Mouse (Mus musculus) testis, adult 2 months (tissue): ENCODE measurements around the gene Kcnt1. TPM values are rescaled to one million over a fixed set of nuclear protein-coding genes. Genes with fewer than 3 reads are reported as not detected.

ENCODE experiments used
- H3K27ac ChIP-seq: fragments of 200-500 bp; 2 replicates; pipeline ENCODE4 v1.5.1; 2012; ENCODE audit warnings: low read depth, low read length; ENCODE audit not compliant: control insufficient read depth, insufficient read depth
- H3K27me3 ChIP-seq: fragments of 200-500 bp; 2 replicates; pipeline ENCODE4 v1.6.1; 2012; ENCODE audit warnings: mild to moderate bottlenecking, low read length, moderate library complexity; ENCODE audit not compliant: control insufficient read depth, insufficient read depth
- H3K36me3 ChIP-seq: fragments of 200-500 bp; 2 replicates; pipeline ENCODE4 v1.6.1; 2012; ENCODE audit warnings: mild to moderate bottlenecking, low read length; ENCODE audit not compliant: control insufficient read depth, insufficient read depth
- H3K4me1 ChIP-seq: fragments of 200-500 bp; 2 replicates; pipeline ENCODE4 v1.6.1; 2012; ENCODE audit warnings: low read length; ENCODE audit not compliant: control insufficient read depth, insufficient read depth
- H3K4me3 ChIP-seq: fragments of 200-500 bp; 2 replicates; pipeline ENCODE4 v1.5.1; 2012; ENCODE audit warnings: low read depth, mild to moderate bottlenecking, low read length, moderate library complexity, mixed read lengths; ENCODE audit not compliant: control insufficient read depth
- CTCF ChIP-seq: fragments of 200-500 bp; IDR thresholded peaks from 2 replicates; pipeline ENCODE4 v1.5.1; 2012; ENCODE audit warnings: low read depth, mild to moderate bottlenecking, inconsistent platforms, low read length, moderate library complexity; ENCODE audit not compliant: control insufficient read depth, insufficient read depth, insufficient replicate concordance
- POLR2A ChIP-seq: fragments of 200-500 bp; IDR thresholded peaks from 2 replicates; pipeline ENCODE4 v1.6.1; 2012; ENCODE audit warnings: low read depth, mild to moderate bottlenecking, inconsistent platforms, low read length, moderate library complexity; ENCODE audit not compliant: control insufficient read depth
- polyA plus RNA-seq: library from polyadenylated mRNA; depleted of rRNA; stranded (reverse); fragments of >200 nt; gene quantifications from 2 replicates; pipeline ENCODE4 v1.2.3, GENCODE M21; 2012

The Kcnt1 gene
- polyA plus RNA-seq, 1 experiment = 7.8 TPM

DNA sequence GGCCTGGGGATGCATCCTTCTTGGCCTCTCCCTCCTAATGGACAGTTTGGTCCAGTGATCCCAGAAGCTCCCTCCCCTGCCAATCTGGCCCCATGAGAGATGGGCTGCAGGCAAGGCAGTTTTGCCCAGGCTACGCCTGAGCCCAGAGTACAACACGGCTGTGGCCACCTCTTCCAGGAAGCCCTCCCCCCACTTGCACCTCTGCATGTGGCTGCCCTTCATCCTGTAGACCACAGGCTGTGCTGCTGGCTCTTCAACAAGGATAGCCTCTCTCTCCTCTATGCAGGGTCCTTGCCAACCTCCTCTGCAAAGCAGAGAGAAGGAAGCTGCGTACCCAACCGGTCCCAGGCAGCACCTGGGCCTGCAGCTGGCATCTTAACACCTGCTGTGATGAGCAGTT lies 15.5 kb downstream of the Kcnt1 start:
- Histone ChIP-seq H3K4me1 (peaks cover 10% of the 10 kb centered on the region), H3K36me3 (no peaks in the 10 kb centered on the region), H3K4me3 (no peak overlapping the region), H3K27ac (no peak overlapping the region), H3K27me3 (no peaks in the 10 kb centered on the region)
- no peak for TF ChIP-seq POLR2A
- TF ChIP-seq CTCF = no peak

DNA sequence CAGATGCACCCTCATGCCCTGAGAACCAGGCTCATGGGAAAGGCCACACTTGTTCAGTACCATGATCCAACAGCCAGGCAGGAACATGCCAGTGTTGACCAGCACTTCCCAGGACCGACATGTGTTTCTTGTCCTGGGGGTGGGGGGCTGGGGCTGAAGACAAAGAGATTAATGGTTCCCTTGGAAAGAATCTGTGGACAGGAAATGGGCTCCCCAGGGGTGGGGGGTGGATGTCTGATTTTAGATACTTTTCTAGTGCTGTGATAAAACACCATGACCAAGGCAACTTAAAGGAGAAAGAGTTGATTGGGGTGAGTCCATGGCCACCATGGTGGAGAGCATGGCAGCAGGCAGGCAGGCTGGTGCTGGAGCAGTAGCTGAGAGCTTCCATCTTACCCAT lies 18.7 kb downstream of the Kcnt1 start:
- H3K27ac ChIP-seq = no peak overlapping the region
- H3K27me3 ChIP-seq = no peaks in the 10 kb centered on the region
- TF ChIP-seq CTCF (no peak), POLR2A (no peak)
- H3K36me3 ChIP-seq = no peaks in the 10 kb centered on the region
- no peak overlapping the region for H3K4me3 ChIP-seq
- peaks cover 11% of the 10 kb centered on the region for H3K4me1 ChIP-seq

DNA sequence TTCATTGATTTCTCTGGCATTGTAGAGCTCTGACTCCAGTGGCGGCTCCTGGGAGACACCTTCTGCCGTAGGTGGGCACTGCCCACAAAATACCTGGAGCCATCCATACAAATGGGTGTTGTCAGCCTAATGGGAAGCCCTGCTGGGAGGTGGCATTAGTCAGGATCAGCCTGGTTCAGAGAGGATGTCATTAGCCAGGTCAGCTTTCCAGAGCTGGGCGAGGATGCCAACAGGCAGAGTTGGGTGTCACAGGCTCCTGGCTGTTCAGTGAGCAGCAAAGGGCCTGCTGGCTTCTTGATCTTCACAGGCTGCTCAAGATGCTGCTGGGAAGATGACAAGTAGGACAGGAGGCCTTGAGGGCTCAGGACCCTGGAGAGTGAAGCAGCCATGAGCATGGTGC lies 21.2 kb downstream of the Kcnt1 start:
- Histone ChIP-seq H3K27me3 (no peaks in the 10 kb centered on the region), H3K4me3 (no peak overlapping the region), H3K36me3 (no peaks in the 10 kb centered on the region), H3K4me1 (0 out of 2 replicates have a peak, but pooled peaks cover 2% of the 10 kb centered on the region), H3K27ac (no peak overlapping the region)
- TF ChIP-seq CTCF = no peak
- TF ChIP-seq POLR2A = no peak

DNA sequence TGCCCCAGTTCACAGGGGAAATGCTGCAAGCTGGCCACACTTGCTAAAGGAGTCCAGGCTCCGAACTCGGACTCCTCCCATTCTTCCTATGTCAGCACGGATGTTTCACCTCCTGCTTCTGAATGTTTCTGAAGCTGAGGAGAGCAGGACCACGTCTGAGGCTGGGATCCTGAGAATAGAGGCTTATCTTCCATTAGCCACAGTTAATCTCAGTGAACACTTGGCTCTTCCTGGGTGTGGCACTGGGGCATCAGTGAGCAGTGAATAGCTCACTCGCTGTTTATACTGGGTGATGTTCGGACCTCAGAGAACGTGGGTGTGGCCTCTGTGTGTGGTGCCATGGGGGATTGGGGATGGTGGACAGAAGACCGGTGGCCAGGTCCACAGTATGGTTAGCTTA lies 23.7 kb downstream of the Kcnt1 start:
- TF ChIP-seq POLR2A (no peak), CTCF (no peak)
- no peaks in the 10 kb centered on the region for H3K36me3 ChIP-seq
- H3K27me3 ChIP-seq = no peaks in the 10 kb centered on the region
- H3K4me3 ChIP-seq = no peak overlapping the region
- H3K4me1 ChIP-seq = 0 out of 2 replicates have a peak, but pooled peaks cover 2% of the 10 kb centered on the region
- no peak overlapping the region for H3K27ac ChIP-seq

DNA sequence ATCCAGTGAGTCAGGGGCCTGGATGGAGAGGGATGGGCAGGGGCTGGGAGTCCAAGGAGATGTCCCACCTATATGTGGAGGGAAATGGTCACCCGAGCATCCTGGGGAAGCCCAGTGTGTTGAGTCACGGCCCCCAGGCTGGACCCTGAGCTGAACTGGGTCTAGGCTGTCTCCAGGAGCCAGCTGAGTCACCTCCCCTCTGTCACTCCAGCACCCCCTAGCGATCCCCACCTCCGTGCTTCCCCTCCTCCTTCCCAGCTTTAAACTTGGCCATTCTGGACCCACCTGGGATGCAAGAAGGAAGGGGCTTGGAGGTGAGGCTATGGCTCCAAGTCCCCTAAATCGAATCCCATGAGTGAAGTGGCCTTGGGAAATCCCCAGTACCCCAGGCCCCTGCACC lies 24.6 kb downstream of the Kcnt1 start:
- Histone ChIP-seq H3K4me3 (no peak overlapping the region), H3K27ac (no peak overlapping the region), H3K27me3 (no peaks in the 10 kb centered on the region), H3K36me3 (no peaks in the 10 kb centered on the region), H3K4me1 (0 out of 2 replicates have a peak, but pooled peaks cover 2% of the 10 kb centered on the region)
- TF ChIP-seq CTCF = no peak
- TF ChIP-seq POLR2A = no peak

DNA sequence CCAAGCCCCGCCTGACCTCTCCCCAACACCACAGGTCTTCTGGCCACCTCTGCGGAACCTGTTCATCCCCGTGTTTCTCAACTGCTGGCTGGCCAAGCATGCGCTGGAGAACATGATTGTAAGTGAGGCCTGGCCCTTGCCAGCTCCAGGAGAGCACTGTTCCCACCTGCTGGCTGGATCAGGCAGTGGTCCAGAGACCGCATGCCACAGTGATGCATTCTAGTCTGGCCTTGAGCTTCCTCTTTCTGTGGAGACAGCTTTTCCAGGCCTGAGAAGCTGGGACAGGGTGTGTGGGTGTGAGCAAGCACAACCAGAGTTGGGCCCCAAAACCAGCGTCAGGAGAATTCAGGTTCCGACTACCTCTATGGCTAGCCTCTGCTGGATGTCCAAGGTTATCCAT lies 28.9 kb downstream of the Kcnt1 start:
- Histone ChIP-seq H3K27me3 (no peaks in the 10 kb centered on the region), H3K4me3 (no peak overlapping the region), H3K36me3 (no peaks in the 10 kb centered on the region), H3K27ac (no peak overlapping the region), H3K4me1 (no peaks in the 10 kb centered on the region)
- no peak for TF ChIP-seq CTCF
- no peak for TF ChIP-seq POLR2A

DNA sequence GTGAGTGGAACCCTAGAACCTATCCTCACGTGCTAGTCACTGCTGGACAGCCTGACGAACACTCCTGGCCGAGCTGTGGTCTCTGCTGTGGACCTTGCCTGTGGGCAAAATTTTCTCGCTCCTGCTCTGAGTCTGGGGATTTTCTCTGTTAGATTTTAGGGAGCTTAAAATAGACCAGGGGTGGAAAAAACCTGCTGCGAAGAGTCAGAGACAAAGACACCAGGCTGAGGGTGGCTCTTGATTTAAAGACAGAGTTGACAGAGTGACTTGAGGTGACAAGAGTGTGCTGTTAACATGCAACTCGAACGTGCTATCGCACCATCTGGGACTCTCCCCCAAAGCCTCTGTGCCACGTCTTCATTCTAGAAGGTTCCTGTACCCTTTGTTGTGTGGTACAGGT lies 35.4 kb downstream of the Kcnt1 start:
- Histone ChIP-seq H3K4me3 (no peak overlapping the region), H3K27me3 (no peaks in the 10 kb centered on the region), H3K4me1 (no peaks in the 10 kb centered on the region), H3K36me3 (no peaks in the 10 kb centered on the region), H3K27ac (no peak overlapping the region)
- no peak for TF ChIP-seq CTCF
- no peak for TF ChIP-seq POLR2A

DNA sequence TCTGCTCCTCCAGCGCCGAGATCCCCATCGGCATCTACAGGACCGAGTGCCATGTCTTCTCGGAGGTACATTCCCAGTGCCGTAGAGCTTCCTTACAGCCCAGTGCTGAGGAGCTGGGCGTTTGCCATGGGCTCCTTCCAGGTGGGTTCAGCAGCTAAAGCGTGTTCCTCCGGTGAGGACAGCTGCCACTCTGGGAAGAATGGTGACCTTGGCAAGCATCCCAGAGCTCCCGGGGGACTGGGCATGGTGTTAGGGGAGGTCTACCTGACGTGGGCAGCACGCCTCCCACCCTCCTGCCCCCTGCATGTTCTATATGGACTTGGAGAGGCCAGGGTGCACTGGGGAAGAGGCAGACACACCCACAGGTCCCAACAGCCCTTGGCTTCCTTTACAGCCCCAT lies 46.3 kb downstream of the Kcnt1 start:
- TF ChIP-seq CTCF (no peak), POLR2A (no peak)
- Histone ChIP-seq H3K27ac (no peak overlapping the region), H3K4me3 (no peak overlapping the region), H3K27me3 (no peaks in the 10 kb centered on the region), H3K4me1 (no peaks in the 10 kb centered on the region), H3K36me3 (no peaks in the 10 kb centered on the region)
